Comparison of ENCODE assay signal across 8 mouse cellular contexts in genomic region chrX:152001737-152002710, GRCm38 (mm10). TPM values are rescaled to one million over a fixed set of nuclear protein-coding genes. Genes with fewer than 3 reads are reported as not detected.
DNase-seq lines count a peak whose midpoint lies in the region; ATAC-seq and TF ChIP-seq lines count a peak whose summit lies in the region.

TSS of gene Hsd17b10 (plus strand) at chrX:152001845.

- H3K27me3 ChIP-seq in embryonic facial prominence, embryonic 13.5 days, result peaks cover 81% of the 10 kb centered on the region
- no peaks in the 10 kb centered on the region for H3K27me3 ChIP-seq in heart, adult 2 months (ENCODE audit: control insufficient read depth, insufficient read depth, low read length)
- H3K27me3 ChIP-seq in limb, embryonic 14.5 days (ENCODE audit: control insufficient read depth, insufficient read depth, low read length), result no peaks in the 10 kb centered on the region; the same call in 1 of the 2 replicates
- peaks cover 16% of the 10 kb centered on the region; the same call in 1 of the 2 replicates for H3K27me3 ChIP-seq in midbrain, postnatal 0 days (ENCODE audit: insufficient read depth, low read length)

- 0 out of 2 replicates have a peak, but pooled peaks have one; percentile 52 for TF ChIP-seq EP300 in heart, adult 2 months (IDR thresholded peaks at IDR 0.05; ENCODE audit: insufficient read depth, low read depth, low read length)

- no peaks in the 10 kb centered on the region for H3K9me3 ChIP-seq in embryonic facial prominence, embryonic 13.5 days
- no peaks in the 10 kb centered on the region for H3K9me3 ChIP-seq in limb, embryonic 14.5 days (ENCODE audit: control insufficient read depth, low read length)
- no peaks in the 10 kb centered on the region for H3K9me3 ChIP-seq in midbrain, postnatal 0 days (ENCODE audit: low read length)

- H3K4me1 ChIP-seq in embryonic facial prominence, embryonic 13.5 days, result no peaks in the 10 kb centered on the region
- no peaks in the 10 kb centered on the region for H3K4me1 ChIP-seq in heart, adult 2 months (ENCODE audit: control insufficient read depth, insufficient read depth, low read length)
- H3K4me1 ChIP-seq in limb, embryonic 14.5 days (ENCODE audit: control insufficient read depth, insufficient read depth, low read length), result no peaks in the 10 kb centered on the region
- H3K4me1 ChIP-seq in midbrain, postnatal 0 days (ENCODE audit: insufficient read depth, low read length), result no peaks in the 10 kb centered on the region

- peak within 1 kb of the TSS; percentile 63 for H3K4me2 ChIP-seq in embryonic facial prominence, embryonic 13.5 days
- H3K4me2 ChIP-seq in limb, embryonic 14.5 days (replicated peaks; ENCODE audit: low read depth, low read length, severe bottlenecking), result peak within 1 kb of the TSS; percentile 50
- H3K4me2 ChIP-seq in midbrain, postnatal 0 days (ENCODE audit: low read depth, low read length, poor library complexity, severe bottlenecking), result peak within 1 kb of the TSS; percentile 56

- H3K4me3 ChIP-seq in embryonic facial prominence, embryonic 13.5 days, result peak within 1 kb of the TSS; percentile 54
- H3K4me3 ChIP-seq in heart, adult 2 months, result peak within 1 kb of the TSS; percentile 48
- peak within 1 kb of the TSS; percentile 49 for H3K4me3 ChIP-seq in limb, embryonic 14.5 days (replicated peaks; ENCODE audit: low read length)
- H3K4me3 ChIP-seq in midbrain, postnatal 0 days (ENCODE audit: low read depth, low read length), result peak within 1 kb of the TSS; percentile 42

- H3K27ac ChIP-seq in embryonic facial prominence, embryonic 13.5 days, result peak within 1 kb of the TSS; percentile 75
- H3K27ac ChIP-seq in heart, adult 2 months, result peak within 1 kb of the TSS; percentile 84
- H3K27ac ChIP-seq in limb, embryonic 14.5 days (replicated peaks; ENCODE audit: low read depth, low read length), result peak within 1 kb of the TSS; percentile 63
- peak within 1 kb of the TSS; percentile 43 for H3K27ac ChIP-seq in midbrain, postnatal 0 days (ENCODE audit: low read depth, low read length)

- peaks cover 16% of the 10 kb centered on the region for H3K36me3 ChIP-seq in embryonic facial prominence, embryonic 13.5 days
- no peaks in the 10 kb centered on the region; the same call in 1 of the 2 replicates for H3K36me3 ChIP-seq in heart, adult 2 months (ENCODE audit: control insufficient read depth, insufficient read depth, low read length)
- peaks cover 12% of the 10 kb centered on the region for H3K36me3 ChIP-seq in limb, embryonic 14.5 days (ENCODE audit: control insufficient read depth, insufficient read depth, low read length)
- 0 out of 2 replicates have a peak, but pooled peaks cover 4% of the 10 kb centered on the region for H3K36me3 ChIP-seq in midbrain, postnatal 0 days (ENCODE audit: insufficient read depth, low read length)

- 26% methylated on average over 39 of the region's 41 CpGs for WGBS in embryonic facial prominence, embryonic 13.5 days
- 19% methylated on average over 38 of the region's 41 CpGs for WGBS in heart, adult 2 months
- WGBS in limb, embryonic 14.5 days, result 21% methylated on average over 37 of the region's 41 CpGs
- 20% methylated on average over 38 of the region's 41 CpGs for WGBS in midbrain, postnatal 0 days

- TF ChIP-seq CTCF in heart, adult 2 months (IDR thresholded peaks at IDR 0.05), result peak; percentile 39
- peak; percentile 23 for TF ChIP-seq CTCF in midbrain, postnatal 0 days (IDR thresholded peaks at IDR 0.05)

- peak; percentile 92 for TF ChIP-seq POLR2A in heart, adult 2 months (IDR thresholded peaks at IDR 0.05; ENCODE audit: insufficient read depth, low read depth, low read length)
- peak; percentile 69; the same call in 1 of the 2 replicates for TF ChIP-seq POLR2A in limb, embryonic 14.5 days (IDR thresholded peaks at IDR 0.05; ENCODE audit: borderline replicate concordance, extremely low read depth, insufficient read depth, insufficient read length)

- intact Hi-C loops in heart, adult 2 months (cut with DNase I), result loop anchor here (1.0 to 5.0 kb wide), 2 partner anchors 14 to 145 kb away; partner anchors contain the start of genes Ribc1 and Smc1a

- peak; percentile 96 for ATAC-seq in embryonic facial prominence, embryonic 13.5 days (ENCODE audit: insufficient number of reproducible peaks, insufficient read depth, low FRiP score, low TSS enrichment, low read depth)
- peak; percentile 99 for ATAC-seq in limb, embryonic 14.5 days (ENCODE audit: low FRiP score, low read depth)
- ATAC-seq in midbrain, postnatal 0 days (ENCODE audit: low FRiP score), result peak; percentile 90

- H3K79me2 ChIP-seq in heart, adult 2 months (replicated peaks; ENCODE audit: control insufficient read depth, insufficient read depth, low read length), result no peaks in the 10 kb centered on the region

- peak within 1 kb of the TSS; percentile 68 for H3K9ac ChIP-seq in embryonic facial prominence, embryonic 13.5 days
- H3K9ac ChIP-seq in heart, adult 2 months (ENCODE audit: low read depth, low read length), result peak within 1 kb of the TSS; percentile 70
- H3K9ac ChIP-seq in limb, embryonic 14.5 days (ENCODE audit: low read depth, low read length, severe bottlenecking), result peak within 1 kb of the TSS; percentile 56
- peak within 1 kb of the TSS; percentile 42 for H3K9ac ChIP-seq in midbrain, postnatal 0 days (replicated peaks; ENCODE audit: low read length, poor library complexity, severe bottlenecking)

- DNase-seq in 3134 (ENCODE audit: extremely low read depth, insufficient read length, low spot score), result peak; percentile 88
- peak; percentile 91 to 93 for DNase-seq in adrenal gland, postnatal 36 days
- DNase-seq in heart, adult 2 months, result peak; percentile 80 to 89
- DNase-seq in kidney, adult 9 months, result peak; percentile 90
- DNase-seq in limb, embryonic 14.5 days (ENCODE audit: low spot score), result peak; percentile 80
- DNase-seq in midbrain, postnatal 0 days (ENCODE audit: low spot score), result peak; percentile 81
- peak; percentile 65 to 67 for DNase-seq in spleen, postnatal 14 days (ENCODE audit: low spot score in 2 of 2)

RNA-seq across cellular contexts. Expression of gene Hsd17b10, which starts in this region (rescaled TPM):
- total RNA-seq in adrenal gland, postnatal 36 days (2021), result 100 to 1,000 TPM; 155 to 192 TPM
- polyA plus RNA-seq in embryonic facial prominence, embryonic 13.5 days (2015; fragmentation: Nextera tagmentation; extraction: Ambion mirVana), result 223 and 247 TPM in 2 replicates
- 100 to 1,000 TPM; 225 to 246 TPM for total RNA-seq in heart, adult 2 months (2021)
- 132 and 162 TPM in 2 replicates for polyA plus RNA-seq in heart, adult 2 months (2012; rRNA removed)
- 94.4 and 98.9 TPM in 2 replicates for polyA plus RNA-seq in limb, embryonic 14.5 days (2012; rRNA removed)
- polyA plus RNA-seq in limb, embryonic 14.5 days (2014; fragmentation: Nextera tagmentation; extraction: Ambion mirVana), result 222 and 235 TPM in 2 replicates
- total RNA-seq in midbrain, postnatal 0 days (2014; rRNA removed), result 51.1 and 62.8 TPM in 2 replicates
- 78.9 and 87.7 TPM in 2 replicates for polyA plus RNA-seq in midbrain, postnatal 0 days (2015; fragmentation: Nextera tagmentation; extraction: Ambion mirVana)

Comparison
In these comparisons a context has a peak if more than half of its experiments do, and no peak if none do; other contexts are left out.
1. Peak in every context shown above with its lines: DNase-seq, ATAC-seq, H3K4me3 ChIP-seq and H3K27ac ChIP-seq.